Mouse (Mus musculus) ovary, postnatal 36 days (tissue): ENCODE results near the gene Ano1.
A peak's percentile ranks its signal among the peaks of the same experiment; 100 is the strongest.

Source experiments
- DNase-seq: peaks from one replicate; pipeline ENCODE4 v3.0.0; 2022; ENCODE audit warnings: low spot score, mixed read lengths

Gene Ano1

DNA sequence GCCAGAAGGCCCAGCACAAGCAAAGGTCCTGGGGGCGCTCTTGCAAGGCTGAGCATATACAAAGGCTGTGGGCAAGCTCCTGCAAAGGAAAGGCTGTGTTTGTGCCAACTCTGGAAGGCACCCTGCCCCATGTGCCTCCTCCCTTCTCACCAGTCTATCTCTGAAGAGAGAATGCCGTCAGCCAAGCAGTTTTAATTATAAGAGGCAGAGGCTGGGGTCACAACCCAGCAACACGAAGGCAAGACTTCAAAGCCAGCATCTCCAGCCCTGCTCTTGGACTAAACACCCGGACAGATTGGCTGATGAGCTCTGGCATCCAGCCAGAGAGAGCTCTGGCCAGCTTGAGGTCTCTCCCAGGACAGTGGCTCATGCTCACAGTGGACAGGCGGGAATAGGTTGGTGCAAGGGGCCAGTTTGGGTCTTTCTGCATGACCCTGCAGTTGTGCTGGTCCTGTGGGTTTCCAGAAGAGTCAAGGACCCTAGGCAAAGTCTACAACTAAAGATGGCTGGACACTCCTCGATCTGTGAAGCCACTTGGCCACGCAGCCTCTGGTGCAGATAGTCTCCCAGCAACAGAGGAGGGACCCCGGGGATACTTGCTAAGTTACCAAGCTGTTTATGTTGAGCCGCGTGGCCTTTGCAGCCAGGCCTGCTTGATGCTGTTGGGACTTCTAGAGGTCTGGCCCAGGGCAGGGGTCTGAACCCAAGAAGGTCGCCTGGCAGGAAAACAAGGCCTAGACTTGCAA is 12.9 kb upstream of the Ano1 start:
- no peak for DNase-seq

GRCm38 (mm10) chr7:144764013-144764412 is 12.2 kb upstream of the Ano1 start:
- DNase-seq: no peak

- DNase-seq: peak; percentile 20
These were observed 10.9 kb upstream of the Ano1 start for GRCm38 (mm10) chr7:144762496-144763235.

GRCm38 (mm10) chr7:144760228-144760627 is 8.5 kb upstream of the Ano1 start:
- DNase-seq: no peak

- DNase-seq: no peak
These were observed 7.7 kb upstream of the Ano1 start for GRCm38 (mm10) chr7:144759455-144759854.

GRCm38 (mm10) chr7:144755511-144756378 is 4.0 kb upstream of the Ano1 start:
- DNase-seq: no peak

DNA sequence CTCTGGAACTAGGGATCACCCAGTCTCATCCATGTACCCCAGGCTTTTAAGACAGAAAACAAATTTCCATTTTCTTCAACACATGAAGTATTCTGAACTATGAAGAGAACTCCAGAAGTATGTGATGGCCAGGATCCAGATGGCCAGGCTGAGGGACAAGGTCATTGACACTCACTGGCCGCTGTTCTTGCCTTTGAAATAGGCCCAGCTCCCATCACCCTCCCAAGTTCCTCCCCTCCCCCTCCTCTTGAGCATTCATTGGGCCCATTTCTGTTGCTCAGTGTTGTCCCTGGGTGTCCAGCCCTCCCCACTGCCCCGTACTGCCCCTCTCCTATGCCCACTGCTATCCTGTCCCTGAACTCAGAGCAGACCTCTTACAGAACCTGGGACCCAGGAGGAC is 2.9 kb upstream of the Ano1 start:
- no peak for DNase-seq

DNA sequence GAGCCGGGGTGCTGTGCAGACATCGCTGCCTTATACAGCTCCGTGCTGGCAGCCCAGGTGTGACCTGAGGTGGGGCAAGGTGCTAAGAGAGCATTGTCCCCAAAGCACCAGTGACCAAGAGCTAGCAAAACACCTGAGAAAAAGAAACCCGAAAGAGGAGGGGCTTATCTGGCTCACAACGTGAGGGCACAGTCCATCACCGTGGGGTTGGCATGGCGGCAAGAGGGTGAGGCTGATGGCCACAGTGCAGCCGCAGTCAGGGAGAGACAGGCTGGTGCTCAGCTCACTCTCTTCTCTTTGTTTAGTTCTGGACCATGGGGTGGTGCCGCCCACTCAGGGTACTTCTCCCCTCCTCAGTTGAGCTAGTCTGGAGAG is 1.9 kb upstream of the Ano1 start:
- DNase-seq: no peak

- DNase-seq: no peak
These were observed 1.3 kb upstream of the Ano1 start for GRCm38 (mm10) chr7:144752919-144753656.

DNA sequence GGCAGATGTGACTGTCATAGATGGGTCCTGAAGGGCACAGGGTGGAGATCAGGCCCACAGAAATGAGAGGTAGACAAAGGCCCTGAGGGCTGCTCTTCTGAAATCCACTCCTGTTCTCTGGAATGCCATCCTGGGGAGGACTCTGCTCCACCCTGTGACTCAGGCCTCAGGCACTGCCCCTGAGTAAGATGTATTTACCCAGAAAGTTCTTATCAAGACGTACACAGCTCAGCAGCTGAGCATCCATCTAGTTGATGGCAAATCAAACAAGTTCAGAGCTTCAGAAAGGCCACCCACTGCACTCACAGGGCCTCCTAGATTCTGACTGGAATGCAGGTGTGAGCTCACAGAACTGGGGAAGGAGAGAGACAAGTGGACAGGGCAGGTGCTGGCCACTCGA is 4.0 kb downstream of the Ano1 start:
- no peak for DNase-seq

DNA sequence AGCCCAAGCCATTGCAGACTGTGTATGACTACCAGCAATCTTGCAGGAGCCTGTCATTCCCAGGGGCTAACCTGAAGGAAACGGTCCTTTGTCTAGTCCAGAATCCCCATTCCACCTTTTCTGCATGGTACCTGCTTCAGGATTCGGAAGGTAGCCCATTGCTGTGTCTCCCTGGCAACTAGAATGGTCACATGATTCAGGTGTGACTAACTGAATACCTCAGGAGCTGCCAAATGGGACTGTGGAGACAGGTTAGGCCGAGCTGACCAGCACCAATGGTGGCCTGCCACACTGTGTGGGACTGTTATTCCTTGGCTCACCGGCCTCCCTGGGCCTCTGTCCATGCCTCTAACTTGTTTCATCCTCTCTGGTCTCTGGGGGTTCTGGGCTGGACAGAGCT is 5.3 kb downstream of the Ano1 start:
- DNase-seq: no peak

DNA sequence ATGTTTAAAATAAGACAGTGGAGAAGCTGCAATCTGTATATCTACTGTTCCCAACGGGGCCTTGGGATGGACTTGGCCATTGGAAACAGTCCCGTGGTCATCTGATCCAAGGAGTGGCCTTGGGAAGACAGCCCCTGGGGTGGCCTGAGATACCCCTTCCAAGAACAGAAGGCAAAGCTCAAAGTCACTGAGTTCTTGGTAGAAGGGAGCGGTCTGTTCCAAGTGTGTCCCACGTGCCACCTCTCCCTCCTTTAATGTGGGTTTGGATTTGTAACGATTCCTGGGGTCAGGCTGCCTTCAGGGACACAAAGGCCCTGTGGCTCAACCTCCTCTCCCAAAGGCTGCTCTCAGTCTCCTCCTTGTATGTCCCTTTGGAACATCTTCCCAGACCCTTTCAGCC is 7.9 kb downstream of the Ano1 start:
- no peak for DNase-seq

DNA sequence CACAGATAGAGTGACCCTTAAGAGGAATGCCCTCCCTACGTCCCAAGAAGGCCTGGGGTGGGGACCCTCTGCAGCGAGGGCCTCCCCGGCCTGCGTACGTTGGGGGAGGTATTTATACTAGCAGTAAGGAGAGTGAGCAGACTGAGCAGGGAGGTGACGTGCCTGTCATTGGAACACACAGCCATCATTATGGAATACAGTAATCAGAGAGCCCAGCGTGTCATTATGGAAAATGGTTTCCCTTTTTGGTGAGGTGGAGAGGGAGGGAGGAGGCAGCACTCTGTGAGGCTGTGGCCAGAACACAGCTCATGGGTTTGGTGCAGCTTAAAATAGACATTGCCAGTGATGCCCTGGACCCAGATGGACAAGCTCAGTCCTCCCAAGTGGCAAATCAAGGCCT is 11.1 kb downstream of the Ano1 start:
- DNase-seq: no peak

DNA sequence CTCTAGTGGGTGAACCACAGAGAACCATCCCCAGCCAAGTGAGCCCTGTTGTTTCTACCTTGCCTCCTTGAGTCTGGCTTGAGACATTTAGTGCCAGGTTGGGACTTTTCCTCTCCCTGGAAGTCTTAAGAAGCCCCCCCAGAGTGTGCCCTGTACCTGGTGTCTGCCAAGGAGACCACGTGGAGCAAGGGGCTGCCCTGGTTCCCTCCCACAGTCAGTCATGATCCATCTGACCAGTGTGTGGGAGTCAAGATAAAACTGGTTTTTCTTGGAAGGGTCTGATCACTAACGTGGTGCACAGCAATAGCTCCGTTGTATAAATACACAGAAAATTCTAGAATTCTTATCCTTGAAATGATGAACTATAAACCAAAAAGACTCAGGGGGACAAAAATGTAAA is 12.0 kb downstream of the Ano1 start:
- no peak for DNase-seq

- peak; percentile 33 for DNase-seq
These were observed 13.4 kb downstream of the Ano1 start for GRCm38 (mm10) chr7:144738357-144738798.

DNA sequence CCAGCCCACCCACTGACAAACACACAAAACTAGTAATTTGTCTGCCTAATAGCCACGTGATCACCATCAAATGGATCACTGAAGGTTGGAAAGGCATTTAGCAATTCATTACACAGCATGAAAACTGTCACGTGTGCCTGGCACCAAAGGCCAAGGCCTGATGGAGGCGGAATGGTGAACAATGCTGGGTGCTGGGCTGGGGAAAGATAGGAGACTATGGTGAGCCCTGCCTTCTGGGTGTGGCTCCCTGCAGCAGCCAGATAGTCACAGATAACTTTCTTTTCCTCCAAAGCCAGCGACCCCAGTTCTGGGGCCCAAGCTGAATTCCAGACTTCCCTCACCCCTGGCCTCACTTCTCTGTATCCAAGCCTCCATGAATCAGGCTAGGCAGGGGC is 19.9 kb downstream of the Ano1 start:
- DNase-seq: no peak

DNA sequence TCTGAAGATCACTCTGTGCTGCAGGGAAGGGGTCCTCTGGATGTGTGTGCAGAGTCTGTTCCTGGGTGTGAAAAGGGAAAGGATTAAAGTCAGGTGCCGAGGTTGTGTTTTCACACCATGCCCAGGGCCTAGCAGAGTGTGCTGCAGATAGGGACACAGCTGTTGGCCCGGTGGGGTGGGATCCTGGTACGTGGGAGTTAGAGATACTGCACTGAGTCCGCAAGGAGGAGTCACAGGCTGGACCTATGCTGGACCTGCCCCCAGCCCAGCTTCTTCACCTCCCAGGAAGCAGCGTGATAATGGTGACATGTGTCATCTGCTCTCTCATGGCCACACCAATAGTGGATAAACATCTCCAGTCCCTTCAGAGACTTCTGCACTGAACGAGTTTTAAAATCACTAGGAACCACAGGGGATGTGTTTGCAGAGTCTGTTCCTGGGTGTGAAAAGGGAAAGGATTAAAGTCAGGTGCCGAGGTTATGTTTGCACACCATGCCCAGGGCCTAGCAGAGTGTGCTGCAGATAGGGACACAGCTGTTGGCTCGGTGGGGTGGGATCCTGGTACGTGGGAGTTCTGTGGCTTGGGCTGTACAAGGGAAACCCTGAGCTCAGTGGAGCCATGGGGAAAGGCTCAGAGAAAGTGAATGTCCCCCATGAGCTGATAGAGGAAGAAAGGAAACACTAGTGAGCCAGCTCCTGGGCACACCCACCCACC is 20.4 kb downstream of the Ano1 start:
- DNase-seq: no peak

GRCm38 (mm10) chr7:144724283-144724682 is 27.5 kb downstream of the Ano1 start:
- no peak for DNase-seq

DNA sequence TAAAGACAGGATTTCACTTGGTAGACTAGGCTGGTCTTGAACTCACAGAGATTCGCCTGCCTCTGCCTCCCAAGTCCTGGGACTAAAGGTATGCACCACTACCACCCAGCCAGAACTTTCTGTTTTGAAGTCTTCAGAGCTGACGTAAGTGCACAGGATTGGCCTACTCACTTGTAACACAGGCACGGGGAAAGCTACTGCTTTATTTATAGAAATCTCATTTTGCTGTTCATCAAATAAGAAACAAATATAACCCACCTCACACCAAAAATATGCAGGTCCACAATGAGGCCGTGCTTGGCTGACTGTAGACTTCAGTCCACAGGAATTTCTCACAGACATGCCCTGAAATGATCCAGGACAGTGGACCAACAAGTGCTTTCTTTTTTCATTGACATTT is 31.8 kb downstream of the Ano1 start:
- DNase-seq: no peak

GRCm38 (mm10) chr7:144717736-144718135 is 34.0 kb downstream of the Ano1 start:
- DNase-seq: no peak

- no peak for DNase-seq
These were observed 53.9 kb downstream of the Ano1 start for GRCm38 (mm10) chr7:144697870-144698269.
